Mouse (Mus musculus) NIH3T3 (cell line): ENCODE measurements around the gene Agtpbp1.

Experiments used
- DNase-seq: peaks from one replicate; pipeline ENCODE4 v3.0.0-alpha.2; 2012; ENCODE audit warnings: low read depth

The Agtpbp1 gene

GRCm38 (mm10) chr13:59533331-59533730, 51.7 kb downstream of the Agtpbp1 start:
- no peak for DNase-seq

DNA sequence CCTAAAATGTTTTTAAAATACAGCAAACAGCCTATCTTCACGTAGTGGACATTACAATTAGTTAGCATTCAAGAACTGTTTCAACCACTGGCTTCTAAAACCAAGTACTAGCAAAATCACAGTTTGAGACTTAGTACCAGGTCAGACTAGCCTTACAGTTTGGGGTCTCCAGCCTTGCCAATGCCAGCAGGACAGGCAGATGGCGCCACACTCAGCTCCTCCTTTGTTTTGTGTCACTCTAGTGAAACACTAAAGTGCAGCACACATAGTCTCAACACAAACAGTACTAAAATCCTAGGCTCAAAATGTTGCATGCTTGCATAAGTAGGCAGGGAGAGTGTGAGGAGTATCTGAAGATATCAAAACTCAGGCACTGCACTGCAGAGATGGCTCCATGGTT, 53.8 kb downstream of the Agtpbp1 start:
- DNase-seq: peak; percentile 27

DNA sequence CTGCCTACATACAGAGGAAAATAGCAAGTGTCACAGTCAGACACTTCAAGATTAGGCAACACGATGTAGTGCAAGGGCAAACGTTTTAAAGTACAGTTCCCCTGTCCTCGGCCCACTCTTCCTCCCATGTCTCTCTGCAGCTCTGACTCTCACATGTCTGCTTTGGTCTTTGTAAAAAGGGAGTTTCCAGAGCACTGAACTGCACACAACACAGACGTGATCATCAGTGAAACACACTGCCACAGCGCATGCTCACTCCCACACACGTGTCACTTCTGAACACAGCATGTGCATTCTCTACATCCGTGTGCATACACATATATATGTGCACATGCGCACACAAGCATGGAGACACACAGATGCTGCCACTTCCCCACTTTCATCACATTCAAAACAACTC, 54.5 kb downstream of the Agtpbp1 start:
- DNase-seq: no peak

DNA sequence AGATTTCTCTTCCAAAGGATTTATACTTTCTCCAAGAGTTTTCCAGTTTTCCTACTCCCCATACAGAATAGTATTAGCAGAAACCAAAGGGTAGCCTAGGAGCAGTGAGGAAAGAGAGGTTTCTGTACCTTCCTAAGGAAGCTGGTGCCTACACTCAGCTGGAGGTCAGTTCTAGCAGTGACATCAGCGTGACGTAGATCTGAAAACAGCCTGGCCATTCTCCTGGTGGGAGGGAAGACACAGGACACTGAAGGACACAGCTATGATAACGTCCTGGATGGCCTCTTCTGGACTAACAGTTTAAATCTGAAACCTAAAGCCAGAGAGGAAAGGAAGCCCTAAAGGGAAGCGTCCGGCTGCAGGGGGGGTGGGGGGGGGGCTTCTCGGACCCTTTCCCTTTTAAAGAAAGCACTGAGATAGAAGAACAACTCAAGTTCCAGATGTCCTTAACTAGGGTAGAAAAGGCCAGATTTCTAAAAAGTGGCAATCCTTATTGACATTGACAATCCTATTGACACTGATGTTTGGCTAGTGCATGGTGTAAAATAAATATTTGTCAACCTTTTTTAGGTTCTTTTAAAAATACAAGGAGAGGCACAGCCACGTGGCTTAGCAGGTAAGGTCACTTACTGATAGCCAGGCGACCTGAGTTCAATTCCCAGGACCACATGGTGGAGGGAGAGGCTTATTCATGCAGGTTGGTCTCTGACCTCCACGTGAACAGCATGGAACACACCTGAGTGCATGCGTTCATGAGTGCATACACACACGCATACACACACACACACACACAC, 63.6 kb downstream of the Agtpbp1 start:
- no peak for DNase-seq

- no peak for DNase-seq
These were observed 64.2 kb downstream of the Agtpbp1 start for GRCm38 (mm10) chr13:59520834-59521233.

- no peak for DNase-seq
These were observed 65.5 kb downstream of the Agtpbp1 start for GRCm38 (mm10) chr13:59519479-59519878.

DNA sequence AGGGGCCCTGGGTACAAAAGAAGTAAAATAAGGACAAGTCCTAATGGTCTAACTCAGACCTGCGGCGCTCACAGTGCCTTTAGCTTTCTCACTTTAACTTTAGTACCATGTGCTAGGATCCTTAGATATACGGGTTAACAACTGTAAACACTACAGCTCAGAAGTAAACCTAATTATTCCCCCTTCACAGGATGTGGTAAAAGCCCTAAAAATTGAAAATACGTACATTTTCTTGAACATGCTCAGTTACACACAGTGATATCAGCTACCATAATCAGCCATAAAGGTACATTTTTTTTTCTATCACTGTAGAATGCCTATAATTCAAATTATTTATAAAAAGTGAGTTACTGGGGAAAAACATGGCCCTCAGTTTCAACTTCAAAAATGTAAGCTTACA, 67.0 kb downstream of the Agtpbp1 start:
- no peak for DNase-seq

GRCm38 (mm10) chr13:59515074-59515473, 70.0 kb downstream of the Agtpbp1 start:
- DNase-seq: peak; percentile 25

DNA sequence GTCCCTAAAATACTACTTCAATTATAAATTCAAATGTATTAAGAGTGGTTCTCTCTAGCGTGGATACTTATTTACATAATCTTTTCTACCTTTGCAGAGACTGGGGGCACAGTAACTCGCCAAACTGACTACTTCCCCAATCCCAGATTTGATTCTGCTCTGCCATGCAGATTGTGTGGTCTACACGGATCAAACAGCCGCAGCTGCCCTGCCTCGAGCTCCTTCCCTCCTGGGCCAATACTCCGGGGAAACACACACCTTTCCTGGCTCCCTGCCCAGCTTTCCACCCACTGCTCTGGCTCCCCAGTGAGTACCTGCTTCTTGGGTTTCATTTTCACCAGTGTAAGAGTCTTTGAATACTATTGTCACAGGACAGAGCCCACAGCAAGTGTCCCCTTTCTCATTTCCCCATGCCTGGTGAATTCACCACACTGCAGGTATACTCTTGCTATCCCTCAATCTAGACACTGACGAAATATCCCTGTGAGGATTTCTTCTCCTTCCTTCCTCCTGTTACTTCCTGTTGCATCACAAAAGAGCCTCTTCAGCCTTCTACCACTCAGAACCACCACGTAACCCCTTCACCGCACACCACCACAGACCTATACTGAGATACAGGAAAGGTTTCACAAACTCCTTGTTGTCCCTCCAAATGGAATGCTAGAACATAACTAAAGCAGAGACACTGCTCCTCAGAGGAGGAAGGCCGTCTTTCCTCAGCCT, 75.2 kb downstream of the Agtpbp1 start:
- DNase-seq: no peak

GRCm38 (mm10) chr13:59508584-59508983, 76.4 kb downstream of the Agtpbp1 start:
- DNase-seq: no peak

GRCm38 (mm10) chr13:59506450-59506849, 78.6 kb downstream of the Agtpbp1 start:
- DNase-seq: no peak

DNA sequence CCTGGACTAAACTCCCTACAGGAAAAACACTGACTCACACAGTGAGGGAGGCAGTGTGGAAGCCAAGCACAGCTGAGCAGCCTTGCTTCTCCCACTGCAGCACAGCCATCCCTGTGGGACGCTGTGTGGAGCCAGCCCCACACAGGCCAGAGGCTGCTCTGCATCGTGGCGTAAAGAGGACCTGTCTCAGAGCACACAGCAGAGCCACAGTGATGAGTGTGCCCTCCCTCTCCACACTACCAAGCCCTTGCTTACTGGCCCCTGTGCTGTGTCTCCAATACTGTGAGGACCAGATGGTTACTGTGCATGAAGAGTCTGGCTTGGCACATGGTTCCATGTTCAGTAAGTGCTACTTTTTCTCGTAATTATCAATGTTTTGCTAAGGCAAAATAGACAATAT, 79.2 kb downstream of the Agtpbp1 start:
- no peak for DNase-seq

GRCm38 (mm10) chr13:59503581-59503980, 81.4 kb downstream of the Agtpbp1 start:
- no peak for DNase-seq

DNA sequence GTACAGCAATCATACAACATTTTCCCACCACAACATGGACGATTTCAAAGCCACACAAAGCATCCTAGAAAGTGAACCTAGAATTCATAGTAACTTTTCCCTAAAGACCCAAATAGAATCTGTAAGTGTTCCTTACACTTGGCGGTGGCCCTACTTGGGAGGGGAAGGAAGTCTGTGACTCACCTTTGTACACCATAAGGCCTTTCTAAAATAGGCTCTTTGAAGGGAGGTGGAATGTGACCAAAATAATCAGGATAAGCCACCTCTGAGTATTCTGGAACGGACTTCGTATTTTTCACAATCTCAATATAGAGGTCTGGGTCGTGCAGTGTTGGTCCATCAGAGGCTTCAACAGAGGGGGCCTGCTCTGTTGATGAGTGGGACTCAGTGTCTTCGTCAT, 85.2 kb downstream of the Agtpbp1 start:
- DNase-seq: no peak

GRCm38 (mm10) chr13:59499374-59499773, 85.7 kb downstream of the Agtpbp1 start:
- no peak for DNase-seq

DNA sequence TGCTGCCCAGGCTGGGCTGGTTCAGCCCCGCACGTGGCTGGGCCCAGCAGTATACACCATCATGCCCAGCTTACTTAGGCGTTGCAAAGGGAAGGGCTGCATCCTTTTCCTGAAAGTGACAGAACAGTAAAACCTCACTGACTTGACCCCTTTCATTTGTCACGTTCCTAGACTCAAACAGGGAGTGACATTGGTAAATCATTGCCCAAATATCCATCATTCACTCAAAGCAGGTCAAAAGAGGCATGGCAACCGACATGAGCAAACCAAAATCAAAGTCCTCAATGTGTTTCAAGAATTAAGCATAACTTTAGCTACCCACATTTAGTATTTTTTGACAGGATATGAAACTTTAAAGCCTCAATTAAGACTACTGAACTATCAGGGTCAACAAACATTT, 86.8 kb downstream of the Agtpbp1 start:
- no peak for DNase-seq

- no peak for DNase-seq
These were observed 89.2 kb downstream of the Agtpbp1 start for GRCm38 (mm10) chr13:59495839-59496238.

GRCm38 (mm10) chr13:59494619-59495262, 90.3 kb downstream of the Agtpbp1 start:
- DNase-seq: no peak

GRCm38 (mm10) chr13:59490726-59491125, 94.3 kb downstream of the Agtpbp1 start:
- DNase-seq: no peak

DNA sequence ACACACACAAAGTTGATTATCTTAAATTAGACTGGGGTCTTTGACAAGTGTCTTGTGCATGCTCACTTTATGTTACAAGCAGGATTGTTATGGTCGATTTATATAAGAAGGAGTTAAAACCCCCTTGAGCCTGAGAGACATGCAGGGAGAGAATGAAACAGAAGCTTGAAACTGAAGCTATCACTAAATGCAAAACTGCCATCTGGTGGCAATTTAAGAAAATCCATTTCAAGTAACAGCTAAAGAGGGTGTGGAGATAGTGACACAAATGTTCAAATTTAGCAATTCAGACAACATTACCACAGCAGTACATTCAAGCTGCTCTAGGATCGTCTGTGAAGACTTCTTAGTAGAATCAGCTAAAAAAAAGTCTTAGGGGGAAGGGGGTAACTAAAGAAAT, 95.9 kb downstream of the Agtpbp1 start:
- peak; percentile 65 for DNase-seq

- no peak for DNase-seq
These were observed 97.7 kb downstream of the Agtpbp1 start for GRCm38 (mm10) chr13:59487287-59487686.

DNA sequence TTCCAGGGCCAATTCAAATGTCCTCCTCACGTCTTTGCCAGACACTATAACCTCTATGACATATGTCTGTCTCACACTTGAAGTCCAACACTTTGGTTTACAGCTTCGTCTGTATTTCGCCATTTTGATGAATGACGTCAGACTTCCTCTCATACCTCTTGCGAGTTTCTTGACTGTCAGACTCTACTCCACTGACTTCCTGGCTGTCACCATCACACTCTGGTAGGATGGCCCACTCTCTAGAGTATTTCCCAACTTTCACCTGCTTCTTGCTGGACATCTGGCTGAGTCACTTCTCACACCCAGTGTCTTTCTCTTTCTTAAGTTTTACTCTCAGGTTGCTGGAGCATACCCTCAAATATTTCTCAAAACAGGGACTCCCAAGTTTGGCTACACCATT, 98.8 kb downstream of the Agtpbp1 start:
- DNase-seq: no peak

DNA sequence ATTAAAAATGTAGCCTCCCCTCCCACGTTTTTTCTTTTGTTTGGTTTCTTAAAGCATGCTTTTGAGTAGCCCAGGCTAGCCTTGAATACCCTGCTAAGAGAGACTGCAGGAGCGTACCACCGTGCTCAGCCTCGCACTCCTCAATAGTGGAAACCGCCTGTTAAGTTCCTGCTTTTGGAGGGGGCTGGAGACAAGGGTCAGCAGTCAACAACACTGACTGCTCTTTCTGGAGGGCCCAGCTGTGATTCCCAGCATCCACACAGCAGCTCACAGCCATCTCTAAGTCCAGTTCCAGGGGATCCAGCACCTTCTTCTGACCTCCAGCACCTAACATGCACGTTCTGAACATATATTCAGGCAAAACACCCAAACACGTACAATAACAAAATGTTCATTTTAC, 99.6 kb downstream of the Agtpbp1 start:
- no peak for DNase-seq
